Mouse (Mus musculus) MEL-GATA-1-ER (cell line): ENCODE results near the gene Mrpl51.

ENCODE experiments used
- DNase-seq: peaks from one replicate; pipeline ENCODE4 v3.0.0-alpha.2; 2012; ENCODE audit warnings: low read depth; ENCODE audit errors: extremely low read depth

The Mrpl51 gene

DNA sequence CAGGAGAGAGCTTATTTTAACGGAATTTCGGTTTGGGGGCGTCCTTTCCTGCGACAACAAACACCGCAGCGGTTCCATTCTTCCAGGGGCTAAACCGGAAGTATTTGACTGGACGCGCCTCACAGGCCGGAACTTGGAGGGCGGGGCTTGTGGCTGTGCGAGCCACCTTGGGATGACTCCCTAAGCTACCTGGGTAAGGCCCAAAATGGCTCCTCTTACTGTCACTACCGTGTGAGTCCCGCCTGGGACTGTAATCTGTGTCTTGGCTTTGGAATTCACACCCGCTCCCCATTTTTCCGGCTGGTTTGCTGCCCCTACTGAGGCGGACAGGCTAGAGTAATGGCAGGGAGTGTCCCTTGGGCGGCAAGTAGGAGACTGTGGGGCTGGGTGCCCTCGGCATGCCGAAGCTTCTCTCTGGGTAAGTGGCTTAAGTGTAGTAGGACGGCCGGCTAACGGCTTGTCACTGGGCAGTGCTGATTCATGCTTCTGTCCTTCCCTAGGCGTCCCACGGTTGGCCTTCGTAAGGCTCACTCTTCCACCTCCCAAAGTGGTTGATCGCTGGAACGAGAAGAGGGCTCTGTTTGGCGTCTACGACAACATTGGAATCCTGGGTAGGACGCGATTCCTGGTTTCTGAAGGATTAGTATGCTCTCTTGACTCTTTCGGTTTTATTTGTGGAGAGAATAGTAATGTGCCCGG, 564 bp downstream of the Mrpl51 start:
- DNase-seq = peak; percentile 86

DNA sequence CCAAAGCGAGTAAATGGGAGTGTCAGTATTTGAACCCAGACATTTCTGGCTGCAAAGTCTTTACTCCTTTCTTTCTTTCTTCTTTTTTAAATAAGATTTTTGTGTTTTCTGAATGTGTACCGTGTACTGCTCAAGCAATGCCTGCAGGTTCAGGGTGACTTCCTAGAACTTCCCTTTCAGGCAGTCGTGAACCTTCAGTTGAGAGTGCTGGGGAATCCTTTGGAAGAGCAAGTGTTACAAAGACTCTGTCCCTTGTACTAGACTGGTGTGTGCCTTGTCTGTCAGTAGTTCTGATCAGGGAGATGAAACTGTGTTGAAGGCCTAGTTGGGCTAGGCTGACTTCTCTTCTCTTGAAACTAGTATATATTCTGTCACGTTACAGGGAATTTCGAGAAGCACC, 1.2 kb downstream of the Mrpl51 start:
- peak; percentile 38 for DNase-seq

DNA sequence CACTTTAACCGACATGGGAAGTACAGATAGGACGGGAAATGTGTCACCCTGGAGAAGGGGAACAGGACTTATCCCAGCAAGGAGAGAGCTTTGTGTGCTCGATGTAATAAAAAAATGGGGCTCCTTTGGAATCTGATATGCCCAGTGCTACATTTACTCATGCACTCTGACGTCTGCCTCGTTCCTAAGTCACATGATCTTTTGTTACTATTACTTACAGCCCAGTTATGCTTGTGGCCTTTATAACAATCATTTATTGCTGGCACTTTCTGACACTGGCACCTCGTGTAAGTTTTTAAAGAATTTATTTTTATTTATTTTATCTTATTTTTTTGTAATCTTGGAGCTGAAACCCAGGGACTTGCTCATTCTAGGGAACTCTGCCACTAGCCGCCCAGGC, 1.8 kb downstream of the Mrpl51 start:
- DNase-seq = peak; percentile 53

DNA sequence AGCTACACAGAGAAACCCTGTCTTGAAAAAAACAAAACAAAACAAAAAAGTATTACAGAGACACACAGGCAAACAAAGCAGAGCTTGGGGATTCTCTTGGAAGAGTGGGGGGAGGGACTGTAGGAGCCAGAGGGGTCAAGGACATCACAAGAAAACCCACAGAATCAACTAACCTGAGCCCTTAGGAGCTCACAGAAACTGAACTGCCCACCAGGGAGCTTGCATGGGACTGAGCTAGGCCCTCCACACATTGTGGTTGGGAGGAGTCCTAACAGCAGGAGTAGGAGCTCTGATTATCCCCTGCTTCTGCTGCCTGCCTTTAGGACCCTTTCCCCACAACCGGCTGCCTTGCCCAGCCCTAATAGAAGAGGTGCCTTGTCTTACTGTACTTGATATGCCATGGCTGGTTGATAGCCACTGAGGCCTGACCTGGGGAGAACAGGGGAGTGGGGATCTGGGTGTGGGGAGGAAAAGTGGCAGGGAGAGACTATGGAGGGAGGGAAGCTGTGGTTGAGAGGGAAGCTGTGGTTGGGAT, 4.0 kb downstream of the Mrpl51 start:
- DNase-seq = no peak

DNA sequence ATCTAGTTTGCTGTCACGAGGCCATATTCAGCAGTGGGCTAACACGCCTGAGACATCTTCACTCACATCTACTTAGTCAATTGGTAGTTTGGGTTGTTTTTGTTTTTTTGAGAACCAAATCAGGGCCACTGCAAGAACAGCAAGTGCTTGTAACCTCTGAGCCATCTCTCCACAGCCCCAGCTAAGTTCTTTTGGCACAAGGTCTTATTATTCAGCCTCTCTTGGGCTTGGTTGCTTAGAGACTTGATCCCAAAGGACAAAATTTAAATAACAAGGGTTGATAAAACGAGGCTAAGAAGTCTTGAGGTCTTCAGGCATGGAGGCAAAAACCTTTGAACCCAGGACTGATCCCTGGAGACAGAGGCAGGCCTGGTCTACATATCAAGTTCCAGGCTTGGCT, 4.7 kb downstream of the Mrpl51 start:
- no peak for DNase-seq

DNA sequence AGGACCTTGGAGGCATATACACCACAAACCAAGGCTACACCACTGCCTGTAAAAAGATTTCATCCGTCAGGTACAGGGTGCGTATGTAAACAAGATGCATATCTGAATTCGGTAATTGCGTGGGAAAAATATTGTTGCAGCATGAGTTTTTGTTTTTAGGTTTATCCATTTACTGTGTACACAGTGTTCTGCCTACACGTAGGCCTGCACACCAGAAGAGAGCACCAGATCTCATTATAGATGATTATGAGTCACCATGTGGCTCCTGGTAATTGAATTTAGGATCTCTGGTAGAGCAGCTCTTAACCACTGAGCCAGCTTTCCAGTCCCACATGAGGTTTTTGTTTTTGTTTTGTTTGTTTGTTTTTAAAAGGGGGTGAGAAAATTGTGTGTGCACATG, 5.6 kb downstream of the Mrpl51 start:
- no peak for DNase-seq

DNA sequence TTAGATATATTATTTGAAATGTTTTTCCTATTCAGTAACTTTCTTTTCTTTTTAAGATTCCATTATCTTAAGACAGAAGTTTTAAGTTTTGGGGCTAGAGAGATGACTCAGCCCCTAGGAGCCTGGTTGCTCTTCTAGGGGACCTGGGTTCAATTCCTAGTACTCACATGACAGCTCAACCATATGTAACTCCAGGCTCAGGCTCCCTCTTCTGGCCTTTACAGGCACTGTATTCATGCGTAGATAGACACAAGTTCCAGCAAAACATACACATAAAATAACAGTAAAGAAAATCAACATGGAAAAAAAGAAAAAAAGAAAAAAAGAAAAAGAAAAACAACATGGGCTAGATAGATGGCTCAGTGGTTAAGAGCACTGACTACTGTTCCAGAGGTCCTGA, 18.8 kb downstream of the Mrpl51 start:
- DNase-seq = no peak

DNA sequence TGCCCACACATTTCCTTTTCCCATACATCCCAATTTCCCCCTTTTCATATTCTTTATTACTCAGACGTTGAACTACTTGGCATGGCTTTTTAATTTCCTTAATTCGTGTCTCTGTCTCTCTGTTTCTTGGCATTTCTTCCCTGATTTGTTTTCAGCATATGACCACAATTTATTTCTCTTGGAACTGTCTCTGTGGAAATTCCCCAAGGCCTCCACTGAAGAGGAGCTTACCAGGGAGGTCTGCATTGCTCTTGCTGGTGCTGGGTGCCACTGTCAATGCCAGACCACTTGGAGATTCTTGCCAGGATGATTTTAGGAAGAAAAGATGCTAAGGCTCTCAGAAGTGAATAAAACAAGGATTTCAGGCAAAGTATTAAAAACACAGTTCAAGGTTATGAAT, 21.0 kb downstream of the Mrpl51 start:
- DNase-seq = no peak

DNA sequence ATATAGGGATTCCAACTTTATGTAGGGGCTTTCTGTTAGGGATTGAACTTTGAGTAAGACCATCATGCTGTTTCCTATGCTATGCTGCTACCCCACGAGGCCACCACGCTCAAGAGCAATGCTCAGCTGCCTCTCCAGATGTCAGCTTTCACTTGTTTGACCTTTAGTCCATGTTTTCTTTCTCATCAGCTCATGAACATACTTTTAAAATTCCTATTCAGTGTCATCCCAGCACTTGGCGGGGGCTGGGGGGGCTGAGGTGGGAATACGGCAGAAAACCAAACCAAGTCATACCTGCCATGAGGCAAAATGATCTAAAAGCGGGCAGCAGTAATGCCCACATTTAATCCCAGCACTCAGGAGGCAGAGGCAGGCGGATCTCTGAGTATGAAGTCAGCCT, 21.5 kb downstream of the Mrpl51 start:
- DNase-seq = no peak

DNA sequence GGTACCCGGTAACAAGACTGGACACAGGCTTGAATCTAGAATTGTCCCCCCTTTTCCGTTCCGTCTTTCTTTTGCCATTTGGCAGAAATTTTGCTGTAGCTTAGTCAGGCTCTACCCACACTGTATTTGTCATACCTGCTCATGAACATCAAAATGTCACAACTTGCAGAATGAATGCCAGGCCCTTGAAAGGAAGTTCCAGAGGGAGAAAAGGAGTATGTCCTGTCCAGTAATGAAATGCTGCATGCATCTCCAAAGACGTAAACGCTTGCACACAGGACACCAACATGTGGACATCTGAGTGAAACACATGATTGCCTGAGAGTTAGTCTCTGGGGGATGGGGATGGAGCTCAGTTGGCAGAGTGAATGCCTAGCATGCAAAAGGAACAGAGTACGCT, 22.1 kb downstream of the Mrpl51 start:
- no peak for DNase-seq

DNA sequence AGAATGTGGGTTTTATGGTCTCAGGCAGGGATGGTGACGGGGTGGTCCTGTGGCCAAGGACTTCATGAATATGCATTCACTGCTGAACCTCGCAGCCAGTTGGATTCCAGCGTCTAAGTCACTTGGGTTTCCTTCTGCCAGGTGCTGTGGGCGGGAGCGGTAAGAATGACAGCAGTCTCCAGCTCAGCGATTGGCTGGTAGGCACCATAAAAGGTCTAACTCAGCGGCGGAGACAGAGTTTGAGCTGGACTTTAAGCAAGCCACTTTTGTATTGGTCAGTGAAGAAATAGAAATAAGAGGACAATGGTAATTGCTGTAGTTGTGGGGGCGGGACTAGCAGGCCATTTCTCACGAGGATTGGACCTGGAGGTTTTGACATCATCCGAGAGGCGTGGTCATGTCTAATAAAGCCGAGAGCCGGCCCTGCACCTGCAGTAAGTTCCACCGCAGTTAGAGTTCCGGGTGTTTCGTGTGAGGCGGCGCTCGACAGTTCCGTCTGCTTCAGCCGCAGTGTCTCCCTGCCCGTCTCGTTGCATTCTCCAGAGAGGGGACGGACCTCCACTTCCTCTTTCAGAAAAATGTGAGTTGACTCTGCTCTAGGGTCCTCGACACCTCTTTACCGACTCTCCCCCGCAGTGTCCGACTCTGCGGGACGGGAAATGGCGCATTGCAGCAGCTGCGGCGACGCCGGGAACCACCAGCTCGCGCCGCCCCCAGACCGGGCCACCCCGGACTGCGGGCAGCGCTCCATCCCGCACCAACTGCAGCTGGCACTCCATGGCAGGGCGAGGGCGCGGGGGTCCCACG, 23.8 kb downstream of the Mrpl51 start, which contains the start of gene Vamp1:
TSS of gene Vamp1 (plus strand) at position 404 of the 807 bp plus-strand sequence.
- DNase-seq = peak; percentile 98

DNA sequence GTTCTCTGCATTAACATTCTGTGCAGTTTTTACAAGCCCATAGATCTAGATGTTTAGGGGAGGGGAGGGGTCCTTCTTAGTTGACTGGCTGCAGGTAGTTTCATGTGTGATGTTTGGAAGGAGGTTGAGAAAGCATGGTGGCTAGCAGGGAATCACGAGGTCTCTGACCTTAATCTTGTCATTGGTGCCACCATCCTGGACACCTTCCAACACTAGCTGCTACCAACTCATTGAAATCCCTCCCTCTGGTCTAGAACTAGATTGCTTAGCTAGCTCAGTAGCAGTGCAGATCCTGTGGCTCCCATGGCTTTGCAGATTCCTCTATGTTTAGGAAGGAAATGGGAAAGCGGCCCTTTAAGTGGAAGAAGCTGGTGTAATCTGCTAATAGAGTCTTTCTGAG, 25.3 kb downstream of the Mrpl51 start:
- DNase-seq = no peak

DNA sequence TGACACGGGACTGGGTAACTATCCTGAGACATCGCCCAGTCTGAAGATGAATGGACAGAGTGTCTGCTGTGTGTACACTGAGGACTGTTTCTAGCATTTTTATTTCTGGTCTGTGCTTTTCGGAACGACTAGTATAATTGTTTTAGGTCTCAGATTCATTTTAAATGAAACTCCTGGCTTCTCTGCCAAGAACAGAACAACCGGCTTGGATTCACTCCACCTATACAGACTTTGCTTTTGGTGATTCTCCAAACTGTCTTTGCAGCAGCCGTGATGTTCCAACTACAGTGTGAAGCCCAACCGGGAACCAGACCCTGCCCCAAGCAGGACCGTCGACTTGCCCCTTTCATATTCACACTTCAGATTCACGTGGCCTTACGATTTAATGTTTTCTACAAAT, 26.3 kb downstream of the Mrpl51 start:
- DNase-seq = no peak

DNA sequence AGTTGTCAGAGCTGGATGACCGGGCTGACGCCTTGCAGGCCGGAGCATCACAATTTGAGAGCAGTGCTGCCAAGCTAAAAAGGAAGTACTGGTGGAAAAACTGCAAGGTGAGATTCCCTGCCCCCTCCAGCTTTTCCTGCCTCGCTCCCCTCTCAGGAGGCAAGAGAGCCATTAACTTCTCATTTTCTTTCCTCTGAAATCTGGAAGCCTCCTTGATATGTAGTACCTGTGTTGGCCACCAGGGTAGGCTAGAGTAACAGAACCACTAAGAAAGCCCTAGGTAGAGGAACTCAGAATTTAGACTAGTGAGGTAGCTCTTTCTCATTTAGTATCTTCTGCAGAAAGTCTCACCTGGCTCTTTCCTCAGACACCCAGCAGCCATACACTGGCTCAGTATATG, 27.4 kb downstream of the Mrpl51 start:
- DNase-seq = peak; percentile 77

DNA sequence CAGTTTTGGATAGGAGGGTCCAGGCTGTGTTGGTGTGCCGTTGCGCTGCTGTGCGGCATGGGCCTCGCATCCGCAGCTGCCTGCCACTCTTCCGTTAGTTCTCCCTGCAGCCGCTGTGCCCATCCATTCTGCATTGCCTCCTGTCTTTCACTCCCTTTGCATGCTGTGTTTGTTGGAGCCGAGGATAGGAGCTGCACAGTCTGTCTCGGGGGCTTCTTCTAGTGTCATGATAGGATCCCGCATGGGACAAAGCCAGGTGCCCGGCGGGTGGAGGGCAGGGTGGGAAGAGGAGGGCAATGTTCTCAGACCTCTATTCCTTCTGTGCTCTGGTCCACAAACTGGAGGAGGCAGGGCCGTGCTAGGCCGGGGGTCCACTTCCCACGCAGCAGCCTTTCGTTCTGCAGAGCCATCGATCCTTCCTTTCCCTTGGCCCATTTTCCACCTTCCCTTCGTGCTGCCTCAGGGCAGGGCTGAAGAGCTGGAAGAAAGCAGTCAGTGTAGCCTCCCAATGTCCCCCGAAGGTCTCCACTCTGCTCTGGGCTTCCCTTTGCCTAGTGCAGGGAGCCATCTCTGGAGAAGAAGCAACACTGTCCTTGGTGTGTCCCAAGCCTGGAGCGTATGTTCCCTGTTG, 29.6 kb downstream of the Mrpl51 start:
- DNase-seq = no peak

DNA sequence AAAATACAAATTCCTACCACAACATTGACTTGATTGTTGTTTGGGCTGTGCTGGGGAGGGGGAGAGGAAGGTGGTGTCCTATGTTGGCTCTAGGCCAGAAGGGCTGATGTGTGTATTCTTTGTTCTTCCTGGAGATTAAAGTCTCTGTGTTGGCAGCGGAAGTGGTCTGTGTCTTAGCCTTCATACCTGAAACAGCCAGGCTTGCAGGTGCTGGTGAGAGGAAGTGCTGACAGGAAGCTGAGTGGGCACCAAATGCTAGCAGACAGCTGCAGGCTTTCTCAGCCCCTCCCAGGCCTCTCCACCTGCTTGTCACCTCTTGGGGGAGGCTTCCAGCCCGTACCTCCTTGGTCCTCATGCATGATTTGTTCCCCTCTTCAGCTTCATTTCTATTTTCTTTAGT, 30.5 kb downstream of the Mrpl51 start:
- DNase-seq = no peak

DNA sequence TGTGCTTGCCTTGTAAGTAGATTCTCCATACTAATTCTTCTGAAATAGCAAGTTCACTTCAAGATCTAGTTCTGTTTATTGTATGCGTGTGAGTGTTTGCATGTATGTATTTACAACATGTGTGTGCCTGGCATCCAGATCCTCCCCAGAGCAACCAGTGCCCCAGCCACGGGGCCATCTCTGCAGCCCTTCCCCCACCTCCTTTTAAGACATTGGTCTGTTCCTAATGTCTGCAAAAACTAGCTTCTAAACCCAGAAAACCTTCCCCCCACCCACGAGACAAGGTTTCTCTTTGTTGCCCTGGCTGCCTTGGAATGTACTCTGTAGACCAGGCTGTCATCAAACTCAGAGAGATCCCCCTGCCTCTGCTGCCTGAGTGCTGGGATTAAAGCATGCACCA, 31.0 kb downstream of the Mrpl51 start:
- DNase-seq = no peak

DNA sequence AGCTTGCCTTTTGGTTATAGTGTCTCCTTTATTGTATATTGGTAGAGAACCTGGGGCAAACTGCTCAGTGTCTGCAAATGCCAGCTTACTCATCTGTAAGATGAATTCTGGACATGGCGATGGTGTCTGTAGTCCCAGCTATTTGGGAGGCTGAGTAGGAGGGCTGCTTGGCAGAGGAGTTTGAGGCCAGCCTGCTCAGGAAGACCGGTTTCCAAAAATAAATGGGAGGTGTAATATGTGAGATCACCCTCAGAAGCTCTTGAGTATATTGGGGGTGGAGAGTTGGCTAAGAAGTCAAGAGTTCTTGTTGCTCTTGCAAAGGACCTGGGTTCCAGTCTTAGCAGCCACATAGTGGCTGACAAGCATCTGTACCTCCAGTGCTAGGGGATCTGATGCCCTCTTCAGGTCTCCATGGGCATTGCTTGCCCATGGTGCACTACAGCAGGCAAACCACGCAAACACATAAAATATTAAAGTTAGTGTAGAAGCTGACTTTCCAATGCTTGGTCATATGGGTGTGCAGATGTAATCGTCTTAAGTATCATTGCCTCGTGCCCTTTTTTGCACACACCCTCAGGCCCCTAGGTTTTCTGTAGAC, 34.0 kb downstream of the Mrpl51 start:
- DNase-seq = no peak

DNA sequence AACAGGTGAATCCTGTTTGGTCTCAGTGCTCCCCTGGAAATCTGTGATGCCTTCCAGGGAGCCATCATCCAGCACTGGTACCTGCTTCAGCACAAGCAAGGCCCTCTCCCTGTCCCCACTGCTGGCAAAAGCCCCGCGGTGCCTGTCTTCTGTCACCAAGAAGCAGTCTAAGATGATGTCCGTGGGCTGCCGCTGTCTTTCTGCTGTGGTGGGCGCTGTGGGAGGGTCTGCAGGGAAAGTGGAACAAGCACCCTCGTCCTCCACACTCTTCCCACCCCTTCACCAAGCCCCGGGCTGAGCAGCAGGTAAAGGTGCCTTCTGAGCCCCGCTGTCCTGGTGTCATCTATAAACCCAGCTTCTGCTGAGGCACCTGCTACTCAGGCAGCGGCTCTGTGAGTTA, 39.0 kb downstream of the Mrpl51 start:
- DNase-seq = no peak

DNA sequence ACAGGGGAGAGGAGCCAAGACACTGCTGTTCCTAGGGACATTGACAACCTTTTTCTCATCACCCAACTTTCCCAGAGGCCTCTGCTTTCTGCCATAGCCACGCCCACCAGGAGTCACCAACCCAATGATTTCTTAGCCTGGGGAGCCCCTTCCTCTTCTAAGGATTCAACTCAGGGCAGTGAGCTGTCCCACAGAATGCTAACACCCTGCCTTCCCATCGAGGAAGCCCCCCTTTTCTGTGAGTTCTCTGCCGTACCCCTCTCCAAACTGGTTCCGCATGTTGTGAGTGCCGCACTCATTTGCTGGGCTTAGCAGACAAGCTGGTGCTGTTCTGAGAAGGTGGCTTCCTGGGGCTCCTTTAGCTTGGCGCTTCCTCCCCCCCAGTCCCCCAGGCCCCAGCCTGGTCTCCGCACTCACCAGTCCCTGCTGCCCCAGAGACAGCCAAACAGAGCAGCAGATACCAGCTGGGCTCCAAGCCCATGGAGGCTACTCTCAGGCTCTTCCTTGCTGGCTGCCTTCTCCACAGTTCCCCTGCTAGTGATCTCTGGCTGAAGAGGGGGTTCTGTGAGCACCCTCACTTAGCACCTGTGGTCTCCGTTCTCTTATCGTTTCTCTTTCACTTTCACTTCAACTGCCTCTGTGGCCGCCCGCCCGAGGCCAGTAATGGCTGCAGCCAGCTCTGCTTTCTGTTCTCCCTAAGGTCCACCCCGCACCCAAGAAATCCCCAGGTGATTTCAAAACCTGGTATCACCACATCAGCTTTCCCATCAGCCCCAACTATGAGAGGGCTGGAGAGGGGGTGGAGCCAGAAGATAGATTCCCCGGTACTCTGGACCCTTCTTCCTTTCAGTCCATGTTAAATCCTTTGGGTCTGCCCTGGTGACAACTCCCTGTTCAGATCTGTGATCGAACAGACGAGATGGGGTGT, 39.8 kb downstream of the Mrpl51 start, which contains the start of gene Tapbpl:
TSS of gene Tapbpl (minus strand) at position 744 of the 928 bp plus-strand sequence.
- peak; percentile 50 for DNase-seq

DNA sequence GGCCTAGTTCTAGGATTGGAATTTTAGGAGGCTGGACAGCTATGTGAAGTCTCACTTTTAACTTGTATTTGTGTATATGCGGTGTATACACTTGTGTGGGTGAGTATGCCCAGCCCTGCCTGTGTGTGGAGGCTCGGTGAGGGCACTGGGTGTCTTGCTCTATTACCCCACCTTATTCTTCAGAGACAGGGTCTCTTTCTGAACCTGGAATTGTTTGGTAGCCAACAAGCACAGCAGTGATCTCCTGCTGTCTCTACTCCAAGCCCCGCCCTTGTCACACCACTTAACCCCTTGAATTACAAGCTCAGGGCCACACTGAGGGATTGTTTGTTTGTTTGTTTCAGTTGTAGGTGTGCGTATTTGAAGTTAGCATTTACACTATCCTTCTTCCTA, 40.4 kb downstream of the Mrpl51 start:
- DNase-seq = peak; percentile 39
